Mouse (Mus musculus) ovary, adult 18-20 months (tissue): ENCODE data around the gene Vps18.

Source experiments
- DNase-seq: peaks from one replicate; pipeline ENCODE4 v3.0.0; 2022; ENCODE audit warnings: low spot score, mixed read lengths

Gene Vps18

DNA sequence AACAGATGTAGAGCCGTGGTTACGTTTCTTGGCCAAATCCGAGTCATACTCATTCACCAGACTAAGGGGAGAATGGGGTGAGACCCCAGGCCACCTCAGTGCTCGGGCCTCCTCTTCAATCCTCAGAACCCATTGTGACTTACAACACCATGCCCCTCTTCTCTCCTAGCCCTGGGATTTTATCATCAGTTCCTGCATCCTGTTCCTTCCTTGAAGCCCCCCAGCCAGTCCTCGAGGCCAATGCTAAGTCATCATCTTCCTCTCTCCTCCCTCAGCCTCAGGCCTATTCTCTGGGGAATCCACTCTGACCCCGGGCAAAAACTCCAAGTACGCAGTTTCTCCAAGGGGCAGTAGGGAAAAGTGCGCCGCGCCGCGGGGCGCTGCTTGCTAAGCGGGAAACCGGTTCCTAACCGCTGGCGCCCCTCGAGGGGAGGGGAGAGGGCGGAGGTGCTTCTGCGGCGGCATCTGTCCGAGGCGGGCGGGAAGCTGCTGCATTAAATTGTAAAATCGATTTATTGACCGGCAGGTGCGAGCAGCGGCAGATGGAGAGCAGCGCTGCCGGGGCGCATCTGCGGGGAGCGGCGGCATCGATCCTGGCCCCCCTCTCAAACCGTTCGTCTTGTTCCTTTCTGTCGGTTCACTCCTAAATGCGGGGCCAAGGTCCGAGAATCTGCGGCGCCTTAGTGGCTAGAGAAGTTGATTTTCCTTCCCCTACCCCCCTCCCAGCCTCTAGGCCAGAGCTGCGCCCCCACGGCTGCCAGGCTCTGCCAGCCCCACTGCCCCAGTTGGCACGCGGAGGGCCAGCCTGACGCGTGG is 33.4 kb downstream of the Vps18 start:
- no peak for DNase-seq

DNA sequence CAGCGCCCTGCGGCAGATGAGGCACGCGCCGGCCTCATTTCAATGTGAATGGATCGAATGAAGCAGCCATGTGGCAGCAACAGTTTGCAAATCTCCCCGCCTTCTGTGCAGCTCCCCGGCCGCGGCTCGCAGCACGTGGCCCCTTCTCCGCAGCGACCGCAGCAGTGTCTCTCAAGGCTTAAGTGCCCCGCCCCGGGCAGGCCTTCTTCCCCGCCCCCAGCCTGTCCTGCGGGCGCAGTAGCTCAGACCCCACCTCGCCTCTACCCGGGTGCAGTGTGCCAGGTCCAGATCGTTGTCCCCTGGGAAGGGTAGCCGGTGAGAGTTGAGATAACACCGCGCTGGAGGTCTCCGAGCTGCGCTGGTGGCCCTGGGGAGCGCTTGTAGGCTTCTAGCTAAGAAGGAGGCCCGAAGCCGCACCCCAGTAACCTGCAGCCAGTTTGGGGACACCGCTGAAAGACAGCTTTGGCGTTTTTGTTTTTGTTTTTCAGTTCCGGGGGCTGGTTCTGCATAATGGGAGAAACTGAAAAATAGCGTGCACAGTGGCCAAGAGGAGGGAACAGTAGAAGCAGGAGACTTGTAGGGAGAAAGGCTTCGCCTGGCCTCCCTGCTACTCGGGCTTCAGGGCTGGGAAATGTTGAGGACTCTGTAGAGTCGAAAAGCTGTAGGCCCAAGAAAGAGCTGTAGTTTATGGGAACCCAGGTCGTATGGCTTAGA is 34.2 kb downstream of the Vps18 start:
- no peak for DNase-seq

DNA sequence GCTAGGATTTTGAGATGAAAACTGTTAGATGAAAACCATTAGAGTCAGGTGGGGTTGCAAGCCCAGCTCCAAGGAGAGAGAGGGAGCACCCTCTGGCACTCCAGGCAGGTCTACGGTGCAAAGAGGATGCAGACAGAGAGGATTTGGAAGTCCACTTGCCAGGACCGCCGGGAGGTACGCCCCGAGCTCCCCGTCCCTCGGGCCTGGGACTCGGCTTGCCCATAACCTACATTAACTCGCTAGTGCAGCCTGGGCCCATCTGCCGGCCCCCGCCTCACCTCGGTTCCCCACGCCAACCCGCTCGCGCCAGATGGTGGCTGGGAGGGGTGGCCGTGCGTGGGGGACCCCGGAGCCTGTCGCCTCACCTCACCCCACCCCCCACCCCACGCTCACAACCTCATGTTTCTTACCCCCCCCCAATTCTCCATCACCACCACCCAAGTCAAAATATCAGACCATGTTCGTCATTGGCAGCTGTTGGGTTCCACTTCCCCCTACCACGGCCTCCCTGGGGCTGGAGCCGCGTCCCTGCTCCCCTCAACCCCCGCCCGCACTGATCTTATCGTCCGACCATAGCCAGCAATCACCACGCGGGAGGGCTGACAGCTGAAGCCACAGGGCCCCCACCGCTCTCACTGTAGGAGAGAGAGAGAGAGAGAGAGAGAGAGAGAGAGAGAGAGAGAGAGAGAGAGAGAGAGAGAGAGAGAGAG is 35.5 kb downstream of the Vps18 start:
- no peak for DNase-seq

DNA sequence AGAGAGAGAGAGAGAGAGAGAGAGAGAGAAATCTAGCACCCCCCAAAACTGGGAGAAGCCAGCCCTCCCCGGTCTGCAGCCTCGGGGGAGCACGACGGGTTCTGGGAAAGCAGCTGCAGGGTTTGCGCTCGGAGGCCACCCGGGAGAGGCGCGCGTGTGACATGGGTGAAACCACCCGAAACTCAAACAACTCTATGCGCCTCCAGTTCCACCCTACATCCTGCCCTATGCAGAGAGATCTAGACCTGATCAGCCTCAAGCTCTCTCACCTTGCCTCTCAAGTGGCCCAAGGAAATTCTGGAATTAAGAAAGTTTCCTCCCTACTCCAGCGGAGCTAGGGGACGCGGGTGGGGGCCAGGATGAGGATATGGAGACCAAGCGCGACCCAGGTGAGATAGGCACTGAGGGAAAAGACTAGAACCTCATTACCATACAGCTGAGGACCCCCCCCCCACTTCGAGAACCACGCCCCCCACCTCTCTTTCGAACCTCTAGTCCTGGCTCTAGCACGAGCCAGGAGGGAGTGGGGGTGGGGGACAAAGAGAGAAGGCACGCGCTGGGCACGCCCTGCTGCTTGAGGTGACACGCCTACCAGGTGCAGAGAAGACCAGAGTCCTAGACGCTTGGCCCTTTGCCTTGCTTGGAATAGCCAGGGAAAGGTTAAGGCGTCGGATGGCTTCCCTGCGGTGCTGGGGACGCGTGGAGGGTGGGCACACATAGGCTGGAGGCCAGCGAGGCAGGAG is 36.2 kb downstream of the Vps18 start:
- no peak for DNase-seq

DNA sequence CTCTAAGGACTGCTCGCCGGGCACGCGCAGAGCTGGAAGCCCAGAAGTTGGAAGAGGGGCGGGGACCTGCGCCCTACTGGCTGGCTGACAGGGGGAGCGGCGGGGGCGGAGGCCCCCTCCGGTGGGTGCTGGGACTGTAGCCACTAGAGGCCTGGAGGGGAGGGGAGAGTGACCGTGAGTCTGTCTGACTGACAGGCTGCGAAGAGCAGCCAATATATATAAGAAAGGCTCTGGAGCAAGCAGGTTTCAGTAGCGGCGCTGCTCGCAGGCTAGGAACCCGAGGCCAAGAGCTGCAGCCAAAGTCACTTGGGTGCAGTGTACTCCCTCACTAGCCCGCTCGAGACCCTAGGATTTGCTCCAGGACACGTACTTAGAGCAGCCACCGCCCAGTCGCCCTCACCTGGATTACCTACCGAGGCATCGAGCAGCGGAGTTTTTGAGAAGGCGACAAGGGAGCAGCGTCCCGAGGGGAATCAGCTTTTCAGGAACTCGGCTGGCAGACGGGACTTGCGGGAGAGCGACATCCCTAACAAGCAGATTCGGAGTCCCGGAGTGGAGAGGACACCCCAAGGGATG is 37.1 kb downstream of the Vps18 start, which contains the start of gene Dll4:
Dll4 (plus strand) TSS at position 217 of the 576 bp plus-strand sequence.
- peak; percentile 25 for DNase-seq

DNA sequence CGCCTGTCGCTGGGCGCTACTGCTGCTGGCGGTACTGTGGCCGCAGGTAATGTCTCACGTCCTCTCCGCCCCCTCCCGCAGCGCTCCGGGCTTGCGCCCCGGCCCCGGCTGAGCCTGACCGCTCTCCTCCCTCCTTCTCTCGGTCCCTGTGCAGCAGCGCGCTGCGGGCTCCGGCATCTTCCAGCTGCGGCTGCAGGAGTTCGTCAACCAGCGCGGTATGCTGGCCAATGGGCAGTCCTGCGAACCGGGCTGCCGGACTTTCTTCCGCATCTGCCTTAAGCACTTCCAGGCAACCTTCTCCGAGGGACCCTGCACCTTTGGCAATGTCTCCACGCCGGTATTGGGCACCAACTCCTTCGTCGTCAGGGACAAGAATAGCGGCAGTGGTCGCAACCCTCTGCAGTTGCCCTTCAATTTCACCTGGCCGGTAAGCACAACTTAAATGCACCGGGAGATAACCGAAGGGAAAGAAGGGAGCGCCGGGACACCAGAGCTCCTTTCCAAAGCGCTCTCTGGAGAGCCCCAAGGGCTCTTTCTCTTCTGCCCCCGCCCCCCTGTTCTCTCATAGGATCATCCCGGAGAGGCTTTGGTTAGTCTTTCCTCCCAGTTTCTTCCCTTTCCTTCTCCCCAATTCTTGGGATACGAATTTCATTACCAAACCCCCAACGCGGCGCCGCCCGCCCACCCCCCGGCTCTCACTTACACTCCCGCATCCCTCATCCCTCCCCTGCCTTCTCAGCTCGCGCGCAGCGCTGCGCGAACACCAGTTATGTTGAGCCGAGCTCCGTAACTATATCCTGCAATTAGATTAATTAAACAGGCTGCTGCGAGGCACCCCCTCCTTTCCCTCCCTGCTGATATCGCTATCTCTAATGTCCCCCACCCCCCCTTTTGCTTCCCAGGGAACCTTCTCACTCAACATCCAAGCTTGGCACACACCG is 37.9 kb downstream of the Vps18 start:
- DNase-seq, result no peak

DNA sequence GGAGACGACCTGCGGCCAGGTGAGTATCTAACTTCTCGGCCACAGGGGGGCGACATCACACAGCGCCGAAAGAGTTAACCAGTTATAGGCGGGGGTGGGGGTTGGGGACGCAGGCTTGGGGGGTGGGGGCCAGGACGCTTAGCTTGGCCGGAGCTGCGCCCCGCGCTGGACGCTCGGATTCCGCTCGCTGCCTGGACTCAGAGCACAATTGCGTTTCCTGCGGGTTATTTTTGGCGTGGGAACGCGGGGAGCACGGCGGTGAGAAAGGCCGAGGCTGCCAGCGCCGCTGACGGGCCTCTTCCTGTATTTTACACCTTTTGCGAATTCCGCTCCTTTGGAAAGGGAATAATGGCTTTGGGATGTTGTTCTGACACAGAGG is 38.6 kb downstream of the Vps18 start:
- no peak for DNase-seq

DNA sequence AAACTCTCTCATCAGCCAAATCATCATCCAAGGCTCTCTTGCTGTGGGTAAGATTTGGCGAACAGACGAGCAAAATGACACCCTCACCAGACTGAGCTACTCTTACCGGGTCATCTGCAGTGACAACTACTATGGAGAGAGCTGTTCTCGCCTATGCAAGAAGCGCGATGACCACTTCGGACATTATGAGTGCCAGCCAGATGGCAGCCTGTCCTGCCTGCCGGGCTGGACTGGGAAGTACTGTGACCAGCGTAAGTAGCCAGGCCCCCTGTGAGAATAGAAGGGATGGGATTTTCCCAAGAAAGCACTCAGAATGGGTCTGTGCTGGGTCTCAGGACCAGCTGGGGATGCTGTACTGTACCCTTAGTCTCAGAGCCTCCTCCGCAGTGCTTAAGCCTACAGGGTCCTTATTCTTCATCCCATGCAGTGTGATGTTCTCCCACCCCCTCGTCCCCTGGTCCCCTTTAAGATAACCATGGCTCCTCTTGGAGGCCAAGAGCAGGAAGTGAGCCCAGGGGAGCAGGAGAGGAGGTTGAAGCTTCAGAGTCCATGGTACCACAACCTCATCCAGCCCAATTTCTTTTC is 39.5 kb downstream of the Vps18 start:
- DNase-seq, result no peak

DNA sequence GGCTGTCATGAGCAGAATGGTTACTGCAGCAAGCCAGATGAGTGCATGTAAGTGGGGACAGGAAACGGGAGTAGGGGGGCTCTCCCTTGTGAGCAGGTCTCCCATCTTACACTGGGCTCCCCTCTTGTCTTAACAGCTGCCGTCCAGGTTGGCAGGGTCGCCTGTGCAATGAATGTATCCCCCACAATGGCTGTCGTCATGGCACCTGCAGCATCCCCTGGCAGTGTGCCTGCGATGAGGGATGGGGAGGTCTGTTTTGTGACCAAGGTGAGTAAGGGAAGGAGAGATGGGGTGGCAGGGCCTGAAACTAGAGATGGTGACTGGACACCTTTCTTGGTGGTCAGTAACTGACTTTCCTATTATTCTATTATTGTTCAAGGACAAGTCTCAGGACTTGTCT is 40.0 kb downstream of the Vps18 start:
- no peak for DNase-seq

DNA sequence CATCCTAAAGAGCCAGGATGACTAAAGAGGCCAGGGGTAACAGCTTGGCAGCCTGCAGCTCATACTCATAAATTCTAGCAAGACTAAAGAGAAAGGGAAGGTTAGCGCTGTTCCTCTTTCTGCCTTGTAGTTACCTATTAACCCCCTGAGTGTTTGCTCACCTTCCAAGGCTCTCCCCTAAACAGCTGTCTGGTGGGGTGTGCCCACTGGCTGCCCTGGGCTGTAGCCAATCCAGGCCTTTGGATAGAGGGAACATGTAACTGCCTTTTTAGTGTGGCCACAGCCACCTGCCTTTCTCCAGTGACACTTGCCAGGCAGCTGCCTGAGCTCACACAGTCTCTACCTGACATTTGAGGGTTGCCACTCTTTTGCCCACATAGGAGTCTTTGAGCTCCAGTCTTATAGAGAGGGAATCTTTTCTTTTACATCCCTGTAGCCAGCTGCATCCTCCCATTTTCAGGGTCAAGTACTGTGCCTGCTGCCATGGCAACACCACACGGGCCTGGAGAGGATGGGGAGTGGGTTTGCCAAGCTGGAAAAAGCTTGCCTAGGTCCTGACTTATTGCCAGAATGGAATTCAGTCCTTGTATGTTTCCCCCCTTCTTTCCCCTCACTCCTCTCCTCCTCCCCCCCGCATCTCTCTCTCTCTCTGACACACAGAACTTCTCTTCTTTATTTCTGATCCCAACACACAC is 40.7 kb downstream of the Vps18 start:
- no peak for DNase-seq

DNA sequence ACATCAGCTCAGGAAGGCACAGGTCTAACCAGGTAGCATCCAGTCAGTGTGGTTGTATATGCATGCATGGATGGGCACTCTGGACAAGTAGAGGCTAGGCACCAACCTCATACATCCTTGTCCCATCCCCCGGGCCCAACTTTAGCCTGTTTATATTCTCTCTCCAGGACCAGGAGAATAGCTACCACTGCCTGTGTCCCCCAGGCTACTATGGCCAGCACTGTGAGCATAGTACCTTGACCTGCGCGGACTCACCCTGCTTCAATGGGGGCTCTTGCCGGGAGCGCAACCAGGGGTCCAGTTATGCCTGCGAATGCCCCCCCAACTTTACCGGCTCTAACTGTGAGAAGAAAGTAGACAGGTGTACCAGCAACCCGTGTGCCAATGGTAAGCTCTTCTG is 42.3 kb downstream of the Vps18 start:
- no peak for DNase-seq

DNA sequence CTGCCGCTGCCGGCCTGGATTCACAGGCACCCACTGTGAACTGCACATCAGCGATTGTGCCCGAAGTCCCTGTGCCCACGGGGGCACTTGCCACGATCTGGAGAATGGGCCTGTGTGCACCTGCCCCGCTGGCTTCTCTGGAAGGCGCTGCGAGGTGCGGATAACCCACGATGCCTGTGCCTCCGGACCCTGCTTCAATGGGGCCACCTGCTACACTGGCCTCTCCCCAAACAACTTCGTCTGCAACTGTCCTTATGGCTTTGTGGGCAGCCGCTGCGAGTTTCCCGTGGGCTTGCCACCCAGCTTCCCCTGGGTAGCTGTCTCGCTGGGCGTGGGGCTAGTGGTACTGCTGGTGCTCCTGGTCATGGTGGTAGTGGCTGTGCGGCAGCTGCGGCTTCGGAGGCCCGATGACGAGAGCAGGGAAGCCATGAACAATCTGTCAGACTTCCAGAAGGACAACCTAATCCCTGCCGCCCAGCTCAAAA is 43.7 kb downstream of the Vps18 start:
- no peak for DNase-seq

DNA sequence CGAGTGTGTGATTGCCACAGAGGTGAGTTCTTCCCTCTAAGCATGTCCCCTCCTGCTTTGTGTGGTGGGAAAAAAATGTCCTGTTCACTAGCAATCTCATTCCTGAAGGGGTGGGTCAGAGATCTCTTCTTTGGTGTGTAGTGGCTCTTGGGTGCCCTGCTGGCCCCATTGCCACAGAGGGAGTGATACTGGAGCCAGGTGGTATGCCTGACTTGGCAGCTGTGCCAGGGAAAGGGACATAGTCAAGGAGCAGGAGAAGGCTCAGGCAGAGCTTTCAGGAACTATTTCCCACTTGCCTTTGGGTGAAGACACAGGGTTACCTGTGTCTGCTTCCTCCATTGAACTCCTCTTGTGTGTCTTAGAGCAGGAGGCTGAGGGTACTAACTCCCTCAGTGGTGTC is 45.6 kb downstream of the Vps18 start:
- DNase-seq, result no peak

DNA sequence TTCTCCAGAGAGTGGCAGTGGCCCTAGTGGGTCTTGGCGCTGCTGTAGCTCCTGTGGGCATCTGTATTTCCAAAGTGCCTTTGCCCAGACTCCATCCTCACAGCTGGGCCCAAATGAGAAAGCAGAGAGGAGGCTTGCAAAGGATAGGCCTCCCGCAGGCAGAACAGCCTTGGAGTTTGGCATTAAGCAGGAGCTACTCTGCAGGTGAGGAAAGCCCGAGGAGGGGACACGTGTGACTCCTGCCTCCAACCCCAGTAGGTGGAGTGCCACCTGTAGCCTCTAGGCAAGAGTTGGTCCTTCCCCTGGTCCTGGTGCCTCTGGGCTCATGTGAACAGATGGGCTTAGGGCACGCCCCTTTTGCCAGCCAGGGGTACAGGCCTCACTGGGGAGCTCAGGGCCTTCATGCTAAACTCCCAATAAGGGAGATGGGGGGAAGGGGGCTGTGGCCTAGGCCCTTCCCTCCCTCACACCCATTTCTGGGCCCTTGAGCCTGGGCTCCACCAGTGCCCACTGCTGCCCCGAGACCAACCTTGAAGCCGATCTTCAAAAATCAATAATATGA is 46.5 kb downstream of the Vps18 start:
- DNase-seq, result no peak

DNA sequence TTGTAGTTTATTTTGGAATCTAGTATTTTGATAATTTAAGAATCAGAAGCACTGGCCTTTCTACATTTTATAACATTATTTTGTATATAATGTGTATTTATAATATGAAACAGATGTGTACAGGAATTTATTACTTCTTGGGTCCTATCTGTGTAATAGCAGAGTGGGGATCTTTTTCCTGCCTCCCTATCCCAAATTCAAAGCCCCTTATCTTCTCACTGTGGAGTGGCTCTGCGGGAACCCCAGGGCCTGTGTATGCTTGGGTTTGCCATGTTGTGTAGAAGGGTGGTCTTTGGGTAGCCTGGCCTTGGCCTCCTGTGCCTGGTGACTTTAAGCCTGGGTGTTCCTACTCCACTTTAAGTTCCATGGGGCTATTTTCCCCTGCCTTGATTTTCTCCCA is 47.0 kb downstream of the Vps18 start:
- no peak for DNase-seq

DNA sequence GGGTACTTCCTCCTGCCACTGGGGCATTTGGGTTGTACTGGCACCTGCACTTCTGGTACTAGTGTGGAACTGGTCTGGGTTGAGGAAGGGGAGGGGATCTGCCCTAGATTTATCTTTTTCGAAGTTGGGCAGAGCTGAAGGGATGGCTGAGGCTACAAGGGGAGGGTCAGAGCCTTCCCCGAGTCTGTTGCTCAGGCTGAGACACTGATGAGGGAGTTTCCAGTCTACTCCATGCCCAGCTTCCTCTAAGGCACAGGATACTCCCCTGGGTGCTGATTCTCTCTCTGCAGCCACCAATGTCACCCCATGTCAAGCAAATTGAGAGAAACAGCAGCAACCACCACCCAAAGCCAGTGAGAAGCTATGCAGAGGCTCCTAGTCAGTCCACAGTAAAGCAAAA is 47.5 kb downstream of the Vps18 start:
- no peak for DNase-seq

DNA sequence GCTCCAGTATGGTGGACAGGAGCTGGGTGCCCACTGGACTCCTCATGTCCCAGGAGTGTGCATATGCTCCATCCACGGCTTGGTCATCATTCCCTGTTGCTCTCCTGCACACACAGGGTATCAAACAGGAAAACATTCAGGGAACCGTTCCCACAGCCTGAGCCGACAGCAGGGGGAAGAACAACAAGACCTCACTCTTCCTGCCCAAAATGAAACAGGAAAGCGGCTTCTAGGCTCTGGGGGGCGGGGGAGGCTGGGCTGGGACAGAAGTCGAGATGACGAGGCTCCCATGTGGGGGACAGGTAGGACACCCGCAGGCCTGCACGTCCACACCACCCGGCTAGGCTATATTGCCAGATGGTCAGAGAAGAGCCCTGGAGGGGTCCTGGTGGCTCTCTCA is 47.9 kb downstream of the Vps18 start:
- DNase-seq, result no peak

DNA sequence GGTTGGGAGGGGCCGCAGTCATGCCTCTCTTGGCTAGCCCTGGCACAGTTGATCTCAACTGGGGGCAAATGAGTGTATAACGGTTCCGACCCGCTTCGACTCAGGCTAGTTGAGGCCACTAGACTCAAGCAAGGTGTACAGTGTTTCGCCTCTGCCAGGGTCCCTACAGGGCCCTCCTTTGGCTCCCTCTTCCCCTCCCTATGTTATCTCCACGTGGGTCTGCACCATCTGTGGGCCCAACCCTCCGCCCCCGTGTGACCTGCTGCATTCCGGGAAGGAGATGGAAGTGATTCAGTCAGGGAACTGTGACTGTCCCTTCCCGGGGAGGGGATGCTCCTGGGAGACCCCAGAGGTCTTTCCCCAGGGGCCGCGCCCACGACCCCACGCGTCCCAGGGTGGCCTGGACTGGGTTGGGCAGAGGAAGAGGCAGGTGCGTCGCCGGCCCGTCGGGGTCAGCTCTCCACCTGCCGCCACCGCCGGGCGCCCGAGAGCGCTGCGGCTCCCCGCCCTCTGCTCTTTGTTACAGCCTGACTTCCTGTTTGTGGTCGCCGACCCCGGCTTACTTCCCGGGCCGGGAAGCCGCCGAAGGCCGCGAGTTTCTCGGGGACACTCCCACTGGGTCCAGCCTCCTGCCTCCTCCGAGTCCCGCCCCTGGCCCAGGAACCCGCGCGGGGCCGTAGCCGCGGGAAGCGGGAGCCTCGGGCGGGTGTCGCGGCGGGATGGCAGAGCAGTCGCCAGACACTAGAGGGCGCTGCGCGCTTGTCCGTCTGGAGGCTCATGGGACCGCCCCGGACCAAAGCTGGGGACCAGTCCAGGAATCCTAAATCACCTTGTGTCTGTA is 49.1 kb downstream of the Vps18 start:
- DNase-seq, result peak; percentile 76
